Mouse (Mus musculus) adrenal gland (tissue): ENCODE results near the gene 2010109A12Rik.

ENCODE experiments used
- intact Hi-C: fragments of 180-260 bp; cut with DNase I; formaldehyde crosslinking; loops from one replicate; pipeline ENCODE4 v1.15.1; 2025

The 2010109A12Rik gene

DNA sequence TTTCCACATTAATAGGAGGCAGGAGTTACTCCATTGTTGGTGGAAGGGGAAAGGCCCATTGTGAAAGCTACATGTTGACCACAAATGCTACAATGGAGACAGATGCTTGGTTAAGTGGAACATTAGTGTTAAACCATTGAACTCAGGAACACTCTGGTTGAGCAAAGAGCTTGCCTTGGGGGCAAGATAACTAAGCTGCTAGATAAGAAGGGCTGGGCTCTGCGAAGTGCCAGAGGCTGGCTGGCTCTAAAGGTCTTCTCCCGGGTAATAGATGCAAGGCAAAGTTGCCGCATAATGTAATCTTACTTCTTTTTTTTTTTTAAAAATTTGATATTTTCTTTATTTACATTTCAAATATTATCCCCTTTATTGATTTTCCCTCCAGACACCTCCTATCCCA lies 20.8 kb downstream of the 2010109A12Rik start:
- intact Hi-C loops, result no loop called here

DNA sequence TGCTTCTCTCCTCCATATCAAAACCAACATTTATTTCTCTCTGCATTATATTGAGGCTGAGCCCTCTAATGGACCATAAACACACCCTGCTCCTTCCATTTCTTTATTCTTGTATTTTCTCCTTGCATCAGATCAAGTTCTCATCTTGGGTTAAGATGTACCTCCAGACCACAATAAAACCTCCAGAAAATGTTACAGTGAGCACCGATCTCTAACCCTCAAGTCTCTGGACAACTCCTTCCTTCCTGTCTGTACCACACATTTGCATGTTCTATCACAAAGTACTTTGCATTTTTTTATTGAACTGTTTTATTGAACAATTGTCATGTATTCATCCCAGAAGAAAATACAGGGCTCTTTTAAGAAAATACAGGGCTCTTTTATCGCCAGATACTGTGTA lies 23.2 kb downstream of the 2010109A12Rik start:
- intact Hi-C loops, result no loop called here

DNA sequence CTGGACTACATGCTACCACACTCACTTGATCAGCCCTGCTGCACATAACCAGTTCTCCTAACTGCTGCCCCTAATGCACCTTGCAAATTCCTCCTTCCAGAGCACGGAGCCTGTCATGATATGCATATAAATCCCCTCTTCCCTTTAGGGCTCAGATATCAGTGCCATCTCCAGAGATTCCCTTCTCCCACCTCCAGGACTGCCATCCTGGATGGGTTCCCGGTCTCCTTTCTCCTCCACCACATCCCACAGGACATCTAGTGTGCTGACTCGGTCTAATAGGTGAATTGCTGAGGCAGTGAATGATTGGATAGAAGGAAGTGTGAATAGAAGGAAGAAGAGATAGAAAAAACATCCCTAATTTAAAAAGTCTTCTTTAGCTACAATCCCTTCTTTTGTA lies 25.4 kb downstream of the 2010109A12Rik start:
- intact Hi-C loops, result no loop called here

DNA sequence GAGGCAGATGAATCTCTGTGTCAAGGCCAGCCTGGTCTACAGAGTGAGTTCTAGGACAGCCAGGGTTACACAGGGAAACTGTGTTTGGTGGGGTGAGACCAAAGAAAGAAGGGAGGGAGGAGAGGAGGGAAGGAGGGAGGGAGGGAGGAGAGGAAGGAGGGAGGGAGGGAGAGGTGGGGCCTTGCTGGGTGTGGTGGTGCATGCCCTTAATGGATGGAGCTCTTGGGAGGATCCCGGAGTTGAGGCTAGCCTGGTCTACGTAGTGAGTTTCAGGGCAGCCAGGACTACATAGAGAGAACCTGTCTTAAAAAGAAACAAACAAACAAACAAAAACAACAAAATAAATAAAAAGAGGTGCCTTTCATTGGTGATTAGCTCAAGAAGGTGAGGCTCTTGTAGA lies 26.5 kb downstream of the 2010109A12Rik start:
- intact Hi-C loops, result no loop called here

DNA sequence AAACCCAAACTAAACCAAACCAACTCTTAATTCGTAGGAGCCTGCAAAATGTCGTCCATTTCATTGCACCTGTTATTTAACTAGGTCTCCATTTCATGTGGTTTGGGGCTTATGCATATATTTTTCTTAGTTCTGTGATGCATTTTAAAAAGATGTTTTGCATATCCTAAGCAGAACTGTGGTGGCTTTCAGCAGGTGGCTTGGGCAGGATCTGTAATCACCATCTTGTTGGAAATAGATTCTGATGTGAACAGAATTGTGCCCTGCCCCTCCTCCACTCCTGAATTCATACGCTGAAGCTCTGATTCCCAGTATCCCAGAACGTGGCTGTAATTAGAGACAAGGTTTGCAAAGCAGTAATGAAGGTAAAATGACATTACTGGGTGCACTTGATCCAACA lies 27.8 kb downstream of the 2010109A12Rik start:
- intact Hi-C loops, result no loop called here

DNA sequence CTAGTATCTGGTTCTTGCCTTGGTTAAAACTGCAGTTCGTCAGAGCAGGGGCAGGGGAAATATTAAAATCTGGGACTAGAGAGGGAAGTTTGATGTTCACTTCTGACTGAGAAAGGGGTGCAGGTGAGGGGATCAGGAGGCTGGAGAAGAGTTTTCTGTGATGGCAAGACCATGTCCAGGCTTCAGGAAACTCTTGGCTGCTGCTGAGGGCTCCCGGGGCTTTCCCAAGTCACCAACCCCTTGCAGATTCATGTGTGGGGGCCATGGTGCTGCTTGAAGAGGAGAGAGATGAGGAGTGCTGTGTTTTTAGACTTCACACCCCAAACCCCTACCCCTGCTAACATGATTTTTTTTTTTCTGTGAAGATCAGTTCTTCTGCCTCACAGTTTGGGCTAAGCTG lies 28.3 kb downstream of the 2010109A12Rik start:
- intact Hi-C loops, result no loop called here

DNA sequence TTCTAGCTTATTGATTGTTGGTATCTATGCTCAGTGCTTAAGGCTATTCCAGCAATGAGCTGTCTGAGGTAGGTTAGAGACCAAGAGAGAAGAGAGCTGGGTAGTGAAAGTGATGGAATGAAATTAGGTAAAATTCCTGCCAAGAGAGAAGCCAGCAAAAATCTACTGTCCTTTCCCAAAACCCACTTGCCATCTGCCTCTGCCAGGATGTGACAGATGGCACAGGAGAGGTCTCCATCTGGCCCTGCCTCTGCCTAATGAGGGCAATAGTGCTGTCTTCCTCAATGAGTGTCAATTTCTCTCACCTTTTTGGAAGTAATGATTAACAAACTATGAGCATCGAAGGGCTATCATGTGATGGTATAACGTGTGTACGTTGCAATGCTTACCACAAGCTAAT lies 29.6 kb downstream of the 2010109A12Rik start:
- intact Hi-C loops, result no loop called here

DNA sequence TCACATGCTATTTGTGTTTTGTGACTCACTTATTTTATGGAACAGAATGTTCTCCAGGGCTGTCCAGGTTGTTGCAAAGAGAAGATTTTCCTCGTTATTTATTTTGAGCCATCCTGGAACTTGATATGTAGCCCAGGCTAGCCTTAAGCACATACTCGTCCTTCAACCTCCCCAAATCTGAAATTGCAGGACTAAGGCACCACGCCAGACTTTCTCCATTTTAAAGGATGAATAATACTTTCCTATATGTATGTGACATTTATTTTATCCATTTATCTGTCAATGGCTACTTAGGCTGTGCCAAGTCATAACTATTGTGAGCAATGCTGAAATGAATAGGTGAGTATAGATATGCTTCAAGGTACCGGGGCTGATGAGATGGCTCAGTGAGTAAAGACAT lies 30.2 kb downstream of the 2010109A12Rik start:
- intact Hi-C loops, result no loop called here

DNA sequence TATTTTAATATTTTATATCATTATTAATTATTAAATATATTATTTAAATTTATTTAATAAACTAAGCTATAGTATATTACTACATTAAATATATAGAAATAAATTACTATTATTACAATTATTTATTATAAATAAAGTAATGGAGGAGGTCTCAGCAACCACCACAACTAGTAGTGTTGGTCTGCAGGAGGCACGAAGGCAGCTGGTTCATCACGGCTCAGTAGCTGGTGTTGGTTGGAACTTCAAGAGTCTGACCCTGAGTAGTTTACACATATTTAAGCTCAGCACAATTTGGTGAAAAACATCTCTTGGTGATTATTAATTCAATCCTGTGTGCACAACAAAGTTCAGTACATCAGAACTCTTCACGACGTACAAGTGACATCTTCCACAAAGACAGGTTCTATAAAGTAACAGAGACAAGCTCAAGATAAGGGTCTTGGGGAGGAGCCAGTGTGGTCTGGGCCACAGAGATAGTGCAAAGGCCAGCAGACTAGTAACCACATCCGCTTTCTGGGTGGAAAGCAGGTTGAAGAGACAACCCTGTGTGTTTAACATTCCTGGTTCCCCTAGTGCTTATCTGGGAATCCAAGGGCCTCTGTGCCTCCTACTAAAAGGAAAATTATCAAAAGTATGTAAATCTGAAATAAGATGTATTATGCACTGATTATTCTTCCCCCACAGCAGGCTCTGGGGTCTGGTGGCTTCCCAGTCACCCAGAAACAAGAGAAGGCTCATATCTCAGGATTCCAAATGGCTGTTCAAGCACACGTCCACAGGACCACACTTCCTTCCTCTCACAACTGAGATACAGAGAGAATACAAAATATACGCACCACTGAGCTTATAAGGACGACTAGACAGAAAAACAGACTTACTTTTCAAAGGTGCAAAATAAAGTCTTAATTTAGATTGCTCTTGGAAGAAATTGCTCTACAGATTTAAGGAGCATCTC lies 33.5 kb downstream of the 2010109A12Rik start:
- intact Hi-C loops, result no loop called here

DNA sequence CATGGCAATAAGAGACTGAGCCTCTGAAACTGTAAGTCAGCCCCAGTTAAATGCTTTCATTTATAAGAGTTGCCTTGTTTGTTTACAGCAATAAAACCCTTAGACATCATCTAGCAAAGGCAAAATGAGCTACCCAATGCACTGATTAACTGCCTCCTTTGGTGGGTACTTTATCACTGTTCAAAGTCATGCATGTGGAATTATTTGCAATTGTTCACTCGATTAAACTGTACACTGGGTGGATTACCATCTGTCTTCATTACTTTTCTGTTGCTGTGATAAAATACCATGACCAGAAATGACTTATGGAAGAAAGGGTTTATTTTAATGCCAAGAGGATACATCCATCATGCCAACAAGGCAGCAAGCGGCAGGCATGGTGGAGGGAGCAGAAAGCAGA lies 39.0 kb downstream of the 2010109A12Rik start:
- intact Hi-C loops, result no loop called here

DNA sequence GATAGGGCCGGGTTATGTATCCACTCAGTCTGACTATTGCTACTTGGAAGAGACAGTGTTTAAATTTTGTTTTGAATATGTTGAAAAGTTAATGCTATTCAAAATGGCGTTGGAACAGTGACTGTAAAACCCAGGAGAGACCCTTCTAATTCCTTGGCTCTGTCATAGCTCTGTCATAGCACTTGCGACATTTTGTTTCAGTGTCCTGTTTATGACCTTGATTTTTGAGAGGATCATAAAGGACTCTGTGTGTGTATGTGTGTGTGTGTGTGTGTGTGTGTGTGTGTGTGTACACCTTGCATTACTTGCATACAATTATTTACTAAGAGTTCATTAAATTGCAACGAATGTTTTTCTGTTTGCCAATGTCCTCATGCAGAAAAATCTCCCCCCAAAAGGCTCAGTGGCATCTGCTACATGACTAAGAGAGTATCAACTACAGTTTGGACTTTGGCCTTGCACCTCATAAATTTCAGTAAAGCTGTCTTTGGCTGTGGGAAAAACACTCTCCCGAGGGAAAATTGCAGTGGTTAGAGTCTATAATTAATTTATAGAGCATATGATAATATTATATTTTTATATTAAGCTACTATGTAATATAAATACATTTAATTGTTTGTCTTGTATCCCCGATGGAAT lies 43.7 kb downstream of the 2010109A12Rik start:
- intact Hi-C loops, result no loop called here

DNA sequence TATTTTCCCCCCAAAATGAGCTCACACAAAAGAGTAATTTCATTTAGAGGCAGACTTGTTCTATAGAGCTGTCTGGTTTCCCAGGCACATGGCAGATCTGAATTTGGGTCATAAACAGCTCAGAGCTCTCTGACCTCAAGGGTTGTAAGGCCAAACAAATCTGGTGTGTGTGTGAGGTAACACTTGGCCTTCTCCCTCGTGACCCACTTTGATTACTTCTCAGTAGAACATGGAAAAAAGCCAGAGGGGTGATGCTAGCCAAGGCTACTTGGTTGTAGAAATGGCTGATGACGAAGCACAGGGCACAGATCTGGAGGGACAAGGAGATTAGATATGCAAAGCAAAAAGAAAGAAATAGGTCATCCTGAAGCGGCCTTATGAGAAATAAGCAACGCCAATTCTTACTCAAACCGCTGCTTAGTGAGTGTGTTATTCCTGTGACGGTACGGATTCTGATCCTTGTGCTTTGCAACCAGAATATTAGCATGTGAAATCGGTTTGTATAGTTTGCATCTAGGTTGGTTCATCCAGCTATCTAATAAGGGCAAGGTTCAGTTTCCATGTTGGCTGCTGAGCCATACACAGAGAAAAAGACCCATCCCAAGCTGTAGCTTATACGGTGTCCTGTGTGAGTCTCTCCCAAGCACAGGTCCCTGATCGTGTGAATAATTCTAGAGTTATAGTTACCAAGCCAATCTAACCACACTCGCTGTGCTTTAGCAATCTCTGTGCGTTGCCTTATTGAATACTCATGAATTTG lies 44.9 kb downstream of the 2010109A12Rik start:
- intact Hi-C loops, result no loop called here

DNA sequence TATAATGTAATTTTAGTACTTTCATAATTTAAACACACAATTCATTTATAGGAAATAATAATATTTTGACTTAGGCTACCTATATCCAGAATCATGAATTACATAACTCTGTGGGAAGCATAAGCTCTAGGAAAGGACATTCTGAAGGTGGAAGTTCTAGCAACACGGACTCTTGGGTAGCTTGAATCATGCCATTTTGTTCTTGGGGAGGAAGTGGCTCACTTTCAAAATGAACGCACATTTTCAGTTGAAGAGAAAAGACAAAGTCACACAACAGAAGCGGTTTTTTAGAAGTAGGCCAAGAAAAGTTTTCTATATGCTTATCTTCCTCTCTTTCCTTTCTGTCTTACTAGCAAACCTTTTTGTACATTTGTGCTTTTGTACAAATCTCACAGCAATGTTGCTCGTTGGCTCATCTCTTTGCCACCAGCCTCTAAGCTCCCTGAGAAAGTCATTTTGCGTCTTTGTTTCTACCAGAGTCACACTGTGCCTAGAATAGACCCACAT lies 49.5 kb downstream of the 2010109A12Rik start:
- intact Hi-C loops, result no loop called here

DNA sequence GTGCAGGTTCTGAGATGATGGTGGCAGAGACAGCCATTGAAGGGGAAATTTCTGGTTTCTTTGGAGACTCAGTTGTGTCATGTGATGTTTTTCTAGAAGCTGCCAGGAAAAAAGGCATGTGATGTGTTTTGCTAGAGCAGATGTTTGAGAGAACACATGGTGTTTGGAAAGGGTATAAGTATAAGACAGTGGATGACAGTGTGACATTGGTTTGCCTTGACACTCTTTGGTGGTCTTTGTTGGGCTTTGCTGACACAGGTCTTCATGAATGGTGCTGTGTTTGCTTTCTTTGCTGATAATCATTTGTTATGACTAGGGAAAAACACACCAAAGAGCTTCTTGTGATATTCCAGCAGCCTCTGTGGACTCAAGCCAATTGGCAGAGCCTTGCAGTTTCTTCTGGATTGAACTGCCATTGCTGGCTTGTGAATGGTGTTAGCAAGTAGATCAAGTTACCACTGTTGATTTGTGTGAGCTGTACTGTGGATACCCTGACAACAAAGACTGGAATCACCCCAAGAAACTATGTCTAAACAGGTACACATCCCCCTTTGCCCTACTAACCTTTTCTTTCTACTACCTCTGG lies 50.6 kb downstream of the 2010109A12Rik start:
- intact Hi-C loops, result no loop called here

DNA sequence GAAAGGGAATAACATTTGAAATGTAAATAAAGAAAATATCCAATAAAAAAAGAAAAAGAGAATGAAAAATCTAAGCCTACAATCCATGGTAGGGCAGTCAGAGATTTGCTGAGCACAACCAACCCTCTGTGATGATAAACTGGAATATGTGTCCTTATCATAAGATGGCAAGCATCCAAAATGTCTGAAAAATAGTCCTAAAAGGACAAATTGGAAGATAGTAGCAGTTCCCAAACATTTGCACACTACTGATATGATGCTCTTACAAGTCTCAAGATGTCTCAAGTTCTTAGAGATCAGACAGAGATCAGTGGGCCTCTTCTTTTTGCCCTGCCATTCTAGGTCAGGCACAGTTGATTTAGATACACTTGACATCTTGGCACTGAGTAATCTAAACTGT lies 53.0 kb downstream of the 2010109A12Rik start:
- intact Hi-C loops, result no loop called here

DNA sequence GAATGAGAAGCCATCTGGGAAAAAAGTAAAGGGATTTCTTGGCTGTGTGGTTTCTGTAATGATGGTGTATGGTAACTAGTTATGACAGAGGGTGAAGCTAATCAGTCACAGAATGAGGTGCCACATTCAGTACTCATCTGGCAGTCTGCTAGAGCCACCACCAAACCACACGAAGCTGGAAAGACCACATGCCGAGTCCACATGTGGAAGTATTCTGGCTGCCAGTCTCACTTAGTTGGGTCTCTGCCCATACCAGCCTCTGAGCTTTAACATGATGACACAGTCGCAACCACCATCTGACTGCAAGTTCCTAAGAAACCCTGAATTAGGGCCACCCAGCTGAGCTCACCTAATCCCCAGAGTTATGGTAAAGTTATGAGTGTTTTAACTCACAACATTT lies 54.7 kb downstream of the 2010109A12Rik start:
- intact Hi-C loops, result no loop called here

DNA sequence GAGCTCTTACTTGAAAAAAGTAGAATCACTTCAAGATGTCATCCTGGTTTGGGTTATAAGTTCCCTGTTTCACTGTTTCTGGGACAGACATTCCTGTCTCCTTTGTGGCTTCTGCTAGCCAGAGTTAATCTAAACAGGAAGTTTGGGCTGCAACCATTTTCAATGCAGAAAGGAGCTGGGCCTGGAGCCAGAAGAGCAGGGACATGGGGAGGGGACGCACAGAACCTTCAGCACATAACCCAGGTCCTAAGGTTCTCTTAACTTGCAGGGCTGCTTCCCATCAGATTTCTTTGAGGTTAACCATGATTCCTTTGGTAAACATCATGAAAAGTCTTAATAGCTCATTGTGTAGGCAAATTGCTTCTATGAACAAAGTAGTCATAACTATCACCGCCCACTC lies 56.4 kb downstream of the 2010109A12Rik start:
- intact Hi-C loops, result no loop called here
